Mouse (Mus musculus): ENCODE data around the gene Mia2.

DNA sequence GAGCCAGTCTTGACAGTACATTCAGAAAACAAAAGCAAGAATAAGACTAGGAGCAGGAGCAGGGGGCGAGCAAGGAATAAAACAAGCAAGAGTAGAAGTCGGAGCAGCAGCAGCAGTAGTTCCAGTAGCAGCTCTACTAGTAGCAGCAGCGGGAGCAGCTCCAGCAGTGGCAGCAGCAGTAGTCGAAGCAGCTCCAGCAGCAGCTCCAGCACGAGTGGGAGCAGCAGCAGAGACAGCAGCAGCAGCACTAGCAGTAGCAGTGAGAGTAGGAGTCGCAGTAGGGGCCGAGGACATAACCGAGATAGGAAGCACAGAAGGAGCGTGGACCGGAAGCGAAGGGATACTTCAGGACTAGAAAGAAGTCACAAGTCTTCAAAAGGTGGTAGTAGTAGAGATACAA is 23.3 kb upstream of the Mia2 start:
- TF ChIP-seq CTCF (IDR thresholded peaks at IDR 0.05; ENCODE audit: insufficient read depth, low read length) (no peak), POLR2A (IDR thresholded peaks at IDR 0.05; ENCODE audit: borderline replicate concordance, extremely low read depth, low read depth, low read length) (no peak)
